Mouse (Mus musculus) limb, embryonic 14.5 days (tissue): ENCODE measurements around the gene Irf2bp1. TPM values are rescaled to one million over a fixed set of nuclear protein-coding genes. Genes with fewer than 3 reads are reported as not detected.
A peak's percentile ranks its signal among the peaks of the same experiment; 100 is the strongest.

ENCODE experiments used
- ATAC-seq: fragments of 200-750 bp; cut with Nextera tagmentation; 2 replicates; pipeline ENCODE4 v1.8.0; 2017; ENCODE audit warnings: low read depth, moderate number of reproducible peaks, moderate TSS enrichment; ENCODE audit not compliant: low FRiP score
- DNase-seq: peaks from one replicate; pipeline ENCODE4 v3.0.0-alpha.2; 2015; ENCODE audit warnings: low spot score
- H3K27ac ChIP-seq: fragments of 300-500 bp; sonication (generic); replicated peaks from 2 replicates; pipeline ENCODE4 v1.5.1; 2014; ENCODE audit warnings: low read depth, mild to moderate bottlenecking, low read length, moderate library complexity, mixed read lengths
- H3K27me3 ChIP-seq: fragments of 300-500 bp; sonication (generic); 2 replicates; pipeline ENCODE4 v1.6.1; 2014; ENCODE audit warnings: low read length, mixed read lengths; ENCODE audit not compliant: control insufficient read depth, insufficient read depth
- H3K36me3 ChIP-seq: fragments of 300-500 bp; sonication (generic); 2 replicates; pipeline ENCODE4 v1.6.1; 2014; ENCODE audit warnings: mild to moderate bottlenecking, low read length, moderate library complexity, mixed read lengths; ENCODE audit not compliant: control insufficient read depth, insufficient read depth
- H3K4me1 ChIP-seq: fragments of 300-500 bp; sonication (generic); 2 replicates; pipeline ENCODE4 v1.6.1; 2014; ENCODE audit warnings: antibody characterized with exemption, low read length, mixed read lengths; ENCODE audit not compliant: control insufficient read depth, insufficient read depth
- H3K4me2 ChIP-seq: fragments of 300-500 bp; sonication (generic); replicated peaks from 2 replicates; pipeline ENCODE4 v1.6.1; 2014; ENCODE audit warnings: low read depth, mild to moderate bottlenecking, low read length, moderate library complexity; ENCODE audit not compliant: severe bottlenecking
- H3K4me3 ChIP-seq: fragments of 300-500 bp; sonication (generic); replicated peaks from 2 replicates; pipeline ENCODE4 v1.5.1; 2014; ENCODE audit warnings: low read length
- H3K9ac ChIP-seq: fragments of 300-500 bp; sonication (generic); 2 replicates; pipeline ENCODE4 v1.6.1; 2014; ENCODE audit warnings: mild to moderate bottlenecking, low read depth, low read length, moderate library complexity; ENCODE audit not compliant: severe bottlenecking
- H3K9me3 ChIP-seq: fragments of 300-500 bp; sonication (generic); 2 replicates; pipeline ENCODE4 v1.6.1; 2016; ENCODE audit warnings: low read length; ENCODE audit not compliant: control insufficient read depth
- POLR2A ChIP-seq: fragments of 200-500 bp; IDR thresholded peaks from 2 replicates; pipeline ENCODE4 v1.8.0; 2012; ENCODE audit warnings: inconsistent platforms, mild to moderate bottlenecking, moderate library complexity, borderline replicate concordance; ENCODE audit not compliant: insufficient read depth, insufficient read length; ENCODE audit errors: extremely low read depth
- WGBS: fragments of 180-500 bp; shearing (Covaris S2); extraction: QIAGEN DNeasy Blood & Tissue Kit; methylation state at CpG from one replicate; pipeline ENCODE4 v1.1.7; 2014; 5-methylcytosine and 5-hydroxymethylcytosine counted together
- polyA plus RNA-seq, 2 experiments: library from polyadenylated mRNA; depleted of rRNA in 1 of 2; stranded (reverse) in 1 of 2; unstranded in 1 of 2; fragments of >200 nt; fragmentation: Nextera tagmentation in 1 of 2; extraction: Ambion mirVana in 1 of 2; gene quantifications; 2 replicates each; pipeline versions ENCODE4 v1.2.1 to v1.2.3; 2012 to 2014

The Irf2bp1 gene
- polyA plus RNA-seq, 2 experiments = 34.2 to 36.1 TPM

- Histone ChIP-seq H3K9ac (no peak overlapping the region), H3K4me3 (peak overlapping the region; percentile 75), H3K36me3 (no peaks in the 10 kb centered on the region), H3K4me2 (peak overlapping the region; percentile 28; the same call in 1 of the 2 replicates), H3K27me3 (peaks cover 32% of the 10 kb centered on the region), H3K9me3 (no peaks in the 10 kb centered on the region), H3K27ac (no peak overlapping the region), H3K4me1 (peaks cover 9% of the 10 kb centered on the region; the same call in 1 of the 2 replicates)
- ATAC-seq (no peak), DNase-seq (no peak)
- WGBS = 51% methylated on average over 18 of the region's 18 CpGs
- no peak for TF ChIP-seq POLR2A
These were observed 18.5 kb downstream of the Irf2bp1 start for GRCm38 (mm10) chr7:19022189-19022958.

GRCm38 (mm10) chr7:19023357-19023814 lies 19.5 kb downstream of the Irf2bp1 start, which contains the start of gene Foxa3:
Gene Foxa3, minus strand, starts transcription at chr7:19023538.
- TF ChIP-seq POLR2A = no peak
- peaks cover 32% of the 10 kb centered on the region for H3K27me3 ChIP-seq
- DNase-seq = no peak
- H3K4me2 ChIP-seq = peak within 1 kb of the TSS; percentile 62; the same call in 1 of the 2 replicates
- H3K9ac ChIP-seq = peak within 1 kb of the TSS; percentile 86
- 2% methylated on average over 30 of the region's 30 CpGs for WGBS
- H3K27ac ChIP-seq = no peak within 1 kb of the TSS
- H3K4me1 ChIP-seq = peaks cover 9% of the 10 kb centered on the region; the same call in 1 of the 2 replicates
- H3K9me3 ChIP-seq = no peaks in the 10 kb centered on the region
- ATAC-seq = no peak
- no peaks in the 10 kb centered on the region for H3K36me3 ChIP-seq
- H3K4me3 ChIP-seq = peak within 1 kb of the TSS; percentile 75

GRCm38 (mm10) chr7:19024096-19024506 lies 20.3 kb downstream of the Irf2bp1 start, which contains the start of gene Sympk:
Gene Sympk, plus strand, starts transcription at chr7:19024377.
- peak; percentile 95 for ATAC-seq
- WGBS = 0% methylated on average over 38 of the region's 50 CpGs

GRCm38 (mm10) chr7:19024581-19025255 lies 20.9 kb downstream of the Irf2bp1 start:
- Histone ChIP-seq H3K9me3 (no peaks in the 10 kb centered on the region), H3K4me3 (peak overlapping the region; percentile 75), H3K36me3 (peaks cover 13% of the 10 kb centered on the region), H3K27ac (no peak overlapping the region), H3K27me3 (peaks cover 32% of the 10 kb centered on the region), H3K4me2 (peak overlapping the region; percentile 62), H3K4me1 (peaks cover 9% of the 10 kb centered on the region; the same call in 1 of the 2 replicates), H3K9ac (peak overlapping the region; percentile 86)
- 2% methylated on average over 25 of the region's 36 CpGs for WGBS
- no peak for DNase-seq
- no peak for TF ChIP-seq POLR2A
- peak; percentile 35 for ATAC-seq

More at GRCm38 (mm10) chr7:19024096-19024506, 20.3 kb downstream of the Irf2bp1 start, which contains the start of gene Sympk:
- peaks cover 32% of the 10 kb centered on the region for H3K27me3 ChIP-seq
- DNase-seq = peak; percentile 97
- peak within 1 kb of the TSS; percentile 75 for H3K4me3 ChIP-seq
- H3K4me2 ChIP-seq = peak within 1 kb of the TSS; percentile 62
- H3K4me1 ChIP-seq = peaks cover 9% of the 10 kb centered on the region; the same call in 1 of the 2 replicates
- H3K9me3 ChIP-seq = no peaks in the 10 kb centered on the region
- peak; percentile 50; the same call in 1 of the 2 replicates for TF ChIP-seq POLR2A
- H3K27ac ChIP-seq = no peak within 1 kb of the TSS
- peak within 1 kb of the TSS; percentile 86 for H3K9ac ChIP-seq
- peaks cover 7% of the 10 kb centered on the region for H3K36me3 ChIP-seq

- H3K9me3 ChIP-seq = no peaks in the 10 kb centered on the region
- H3K4me2 ChIP-seq = no peak overlapping the region
- H3K4me1 ChIP-seq = peaks cover 9% of the 10 kb centered on the region; the same call in 1 of the 2 replicates
- no peak for DNase-seq
- no peak overlapping the region for H3K4me3 ChIP-seq
- no peak overlapping the region for H3K9ac ChIP-seq
- no peak for ATAC-seq
- no peak for TF ChIP-seq POLR2A
- no peak overlapping the region for H3K27ac ChIP-seq
- peaks cover 45% of the 10 kb centered on the region for H3K36me3 ChIP-seq
- H3K27me3 ChIP-seq = peaks cover 9% of the 10 kb centered on the region
These were observed 24.2 kb downstream of the Irf2bp1 start for GRCm38 (mm10) chr7:19028067-19028466.
